Mouse (Mus musculus): Measurements from ENCODE around the gene Slc9a3r2. TPM values are rescaled to one million over a fixed set of nuclear protein-coding genes. Genes with fewer than 3 reads are reported as not detected.

Gene Slc9a3r2
- polyA plus RNA-seq, 1 experiment from 2014 or later: 36.7 TPM

DNA sequence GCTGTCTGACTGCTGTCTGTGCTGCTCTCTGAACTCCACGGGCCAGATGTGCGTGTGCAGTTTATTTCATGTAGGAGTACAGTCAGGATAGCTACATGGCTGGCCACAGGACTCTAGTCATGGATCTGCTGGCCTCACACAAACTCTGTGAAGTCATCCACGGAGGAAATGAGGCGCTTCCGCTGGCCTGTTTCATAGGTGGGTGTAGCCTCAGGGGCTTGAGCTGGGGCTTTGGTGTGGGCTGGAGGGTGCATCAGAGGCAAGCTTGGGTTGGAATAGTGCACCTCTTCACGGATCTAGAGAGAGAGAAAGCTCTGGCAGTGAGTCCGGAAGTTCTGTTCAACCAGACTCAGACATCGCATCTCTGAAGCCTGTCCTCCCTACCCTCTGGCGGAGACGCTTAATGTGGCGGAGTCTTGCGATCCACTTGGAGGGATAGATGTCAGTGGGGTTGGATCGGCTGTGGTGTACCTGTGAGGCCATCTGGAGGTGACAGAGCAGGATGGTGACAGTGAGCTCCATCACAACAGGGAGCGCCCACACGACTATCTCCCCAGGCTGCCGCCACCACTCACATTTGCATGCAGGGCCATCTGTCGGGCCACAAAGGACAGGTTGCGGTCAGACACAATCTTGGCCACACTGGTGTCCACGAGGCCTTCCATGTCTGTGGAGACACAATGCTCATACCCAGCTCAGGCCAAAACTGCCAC lies 53.5 kb downstream of the Slc9a3r2 start:
- H3K27me3 ChIP-seq (ENCODE audit: control insufficient read depth, insufficient read depth, low read length): no peaks in the 10 kb centered on the region
- H3K4me2 ChIP-seq (ENCODE audit: low read length): no peak overlapping the region
- ATAC-seq (ENCODE audit: low FRiP score, low TSS enrichment) (no peak), DNase-seq (no peak)
- H3K4me3 ChIP-seq (replicated peaks; ENCODE audit: low read depth, low read length): no peak overlapping the region
- no peak overlapping the region for H3K27ac ChIP-seq (replicated peaks; ENCODE audit: low read depth, low read length)
- H3K36me3 ChIP-seq (ENCODE audit: control insufficient read depth, insufficient read depth, low read length): peaks cover 99% of the 10 kb centered on the region
- no peaks in the 10 kb centered on the region for H3K9me3 ChIP-seq (ENCODE audit: control insufficient read depth, low read length)
- H3K4me1 ChIP-seq (ENCODE audit: control insufficient read depth, insufficient read depth, low read length): no peaks in the 10 kb centered on the region
- H3K9ac ChIP-seq (replicated peaks; ENCODE audit: low read length): no peak overlapping the region
- WGBS: 90% methylated on average over 19 of the region's 19 CpGs

DNA sequence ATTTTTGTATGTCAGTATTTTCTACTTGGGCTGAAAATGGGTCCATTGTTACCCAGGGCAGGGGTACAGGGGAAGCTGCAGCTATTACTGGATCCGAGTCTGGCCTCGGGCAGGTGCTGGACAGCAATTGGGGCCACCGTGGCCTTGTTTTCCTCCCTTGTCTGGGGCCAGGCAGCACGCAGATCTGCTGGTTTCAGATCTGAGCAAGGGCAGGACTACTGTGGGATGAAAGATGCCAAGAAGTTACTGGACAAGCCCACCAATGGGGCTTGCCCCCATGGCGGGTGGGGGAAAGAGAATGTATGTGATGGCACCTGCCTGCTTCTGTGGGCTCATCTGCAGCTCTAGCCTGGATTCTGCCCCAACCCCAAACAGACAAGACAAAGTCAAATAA lies 54.1 kb downstream of the Slc9a3r2 start:
- Histone ChIP-seq H3K4me2 (ENCODE audit: low read length) (no peak overlapping the region), H3K27ac (replicated peaks; ENCODE audit: low read depth, low read length) (no peak overlapping the region), H3K27me3 (ENCODE audit: control insufficient read depth, insufficient read depth, low read length) (no peaks in the 10 kb centered on the region), H3K9me3 (ENCODE audit: control insufficient read depth, low read length) (no peaks in the 10 kb centered on the region), H3K4me1 (ENCODE audit: control insufficient read depth, insufficient read depth, low read length) (no peaks in the 10 kb centered on the region), H3K36me3 (ENCODE audit: control insufficient read depth, insufficient read depth, low read length) (peaks cover 99% of the 10 kb centered on the region), H3K9ac (replicated peaks; ENCODE audit: low read length) (no peak overlapping the region), H3K4me3 (replicated peaks; ENCODE audit: low read depth, low read length) (no peak overlapping the region)
- 82% methylated on average over 5 of the region's 5 CpGs for WGBS
- ATAC-seq (ENCODE audit: low FRiP score, low TSS enrichment) (no peak), DNase-seq (no peak)

DNA sequence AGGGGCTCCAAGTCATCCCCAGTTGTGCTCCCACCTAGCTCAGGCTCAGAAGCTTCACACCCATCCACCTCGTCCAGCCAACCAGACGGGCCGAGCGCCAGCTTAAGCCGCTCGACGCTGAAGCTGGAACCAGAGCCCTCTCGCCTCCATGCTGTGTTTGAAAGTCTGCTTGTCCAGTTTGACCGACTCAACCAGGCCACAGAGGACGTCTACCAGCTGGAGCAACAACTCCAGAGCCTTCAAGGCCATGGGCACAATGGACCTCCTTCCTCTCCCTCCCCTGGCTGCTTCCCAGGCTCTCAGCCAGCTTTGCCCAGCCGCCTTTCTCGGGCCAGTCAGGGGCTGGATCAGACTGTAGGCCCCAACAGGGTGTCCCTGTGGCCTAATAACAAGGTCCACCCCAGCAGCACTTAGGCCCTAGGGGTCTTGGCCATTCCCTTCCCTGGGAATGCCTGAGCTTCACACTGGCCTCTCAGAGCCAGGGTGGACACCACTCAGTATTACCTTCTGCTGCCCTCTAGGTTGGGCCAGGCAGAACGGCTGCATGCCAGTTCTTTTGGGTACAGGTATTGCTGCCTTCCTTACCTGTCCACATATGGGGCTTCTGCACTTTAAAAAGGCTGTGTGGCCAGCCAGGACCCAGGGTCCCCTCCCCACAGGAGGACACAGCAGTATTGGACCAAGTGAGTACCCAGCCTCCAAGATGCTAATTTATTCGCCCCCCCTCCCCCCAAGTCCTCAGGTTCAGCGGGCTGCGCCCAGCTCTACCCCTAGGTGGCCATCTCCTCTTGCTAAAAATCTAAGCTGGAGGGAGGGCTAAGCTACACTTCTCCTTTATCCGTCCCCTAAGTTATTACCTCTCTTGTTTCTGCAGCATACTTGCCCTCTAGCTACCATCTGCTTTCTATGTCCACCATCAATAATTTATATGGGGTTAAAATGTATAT lies 54.7 kb downstream of the Slc9a3r2 start:
- ATAC-seq (ENCODE audit: low FRiP score, low TSS enrichment) (no peak), DNase-seq (peak; percentile 33)
- 77% methylated on average over 17 of the region's 17 CpGs for WGBS
- no peaks in the 10 kb centered on the region for H3K4me1 ChIP-seq (ENCODE audit: control insufficient read depth, insufficient read depth, low read length)
- no peak overlapping the region for H3K27ac ChIP-seq (replicated peaks; ENCODE audit: low read depth, low read length)
- no peaks in the 10 kb centered on the region for H3K9me3 ChIP-seq (ENCODE audit: control insufficient read depth, low read length)
- H3K36me3 ChIP-seq (ENCODE audit: control insufficient read depth, insufficient read depth, low read length): peaks cover 99% of the 10 kb centered on the region
- H3K9ac ChIP-seq (replicated peaks; ENCODE audit: low read length): no peak overlapping the region
- H3K4me3 ChIP-seq (replicated peaks; ENCODE audit: low read depth, low read length): no peak overlapping the region
- H3K4me2 ChIP-seq (ENCODE audit: low read length): no peak overlapping the region
- no peaks in the 10 kb centered on the region for H3K27me3 ChIP-seq (ENCODE audit: control insufficient read depth, insufficient read depth, low read length)

DNA sequence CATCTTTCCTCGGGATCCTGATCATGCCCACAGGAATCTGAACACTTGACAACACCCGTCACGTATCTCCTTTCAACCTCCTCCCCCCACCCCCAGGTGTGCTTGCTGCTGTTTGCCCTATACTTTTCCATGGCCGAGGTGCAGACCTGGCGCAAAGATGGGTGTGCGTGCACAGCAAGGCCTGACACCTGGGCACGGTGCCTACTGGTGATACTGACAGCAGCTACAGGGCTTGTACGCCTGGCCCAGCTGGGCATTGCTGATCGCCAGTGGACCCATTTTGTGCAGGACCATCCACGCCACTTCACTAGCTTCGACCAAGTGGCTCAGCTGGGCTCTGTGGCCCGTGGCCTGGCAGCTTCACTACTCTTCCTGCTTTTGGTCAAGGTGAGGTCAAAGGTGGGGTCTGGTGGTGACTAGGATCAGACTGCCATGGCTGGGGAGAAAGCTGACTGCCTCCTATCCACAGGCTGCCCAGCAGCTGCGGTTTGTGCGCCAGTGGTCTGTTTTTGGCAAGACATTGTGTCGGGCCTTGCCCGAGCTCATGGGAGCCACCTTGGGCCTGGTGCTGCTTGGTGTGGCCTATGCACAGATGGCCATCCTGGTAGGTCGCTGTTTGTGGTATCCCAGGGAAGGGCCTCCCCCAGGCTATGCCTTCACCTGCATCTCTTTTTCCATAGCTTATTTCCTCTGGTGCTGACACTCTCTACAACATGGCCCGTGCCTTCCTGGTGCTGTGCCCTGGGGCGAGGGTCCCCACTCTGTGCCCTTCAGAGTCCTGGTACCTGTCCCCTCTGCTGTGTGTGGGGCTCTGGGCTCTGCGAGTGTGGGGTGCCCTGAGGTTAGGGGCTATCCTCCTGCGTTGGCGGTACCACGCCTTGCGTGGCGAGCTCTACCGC lies 55.9 kb downstream of the Slc9a3r2 start:
- WGBS: 94% methylated on average over 26 of the region's 26 CpGs
- H3K4me3 ChIP-seq (replicated peaks; ENCODE audit: low read depth, low read length): no peak overlapping the region
- no peaks in the 10 kb centered on the region for H3K4me1 ChIP-seq (ENCODE audit: control insufficient read depth, insufficient read depth, low read length)
- H3K27ac ChIP-seq (replicated peaks; ENCODE audit: low read depth, low read length): no peak overlapping the region
- no peak for DNase-seq
- H3K27me3 ChIP-seq (ENCODE audit: control insufficient read depth, insufficient read depth, low read length): no peaks in the 10 kb centered on the region
- no peak for ATAC-seq (ENCODE audit: low FRiP score, low TSS enrichment)
- H3K4me2 ChIP-seq (ENCODE audit: low read length): no peak overlapping the region
- H3K9me3 ChIP-seq (ENCODE audit: control insufficient read depth, low read length): no peaks in the 10 kb centered on the region
- peaks cover 97% of the 10 kb centered on the region for H3K36me3 ChIP-seq (ENCODE audit: control insufficient read depth, insufficient read depth, low read length)
- H3K9ac ChIP-seq (replicated peaks; ENCODE audit: low read length): no peak overlapping the region

DNA sequence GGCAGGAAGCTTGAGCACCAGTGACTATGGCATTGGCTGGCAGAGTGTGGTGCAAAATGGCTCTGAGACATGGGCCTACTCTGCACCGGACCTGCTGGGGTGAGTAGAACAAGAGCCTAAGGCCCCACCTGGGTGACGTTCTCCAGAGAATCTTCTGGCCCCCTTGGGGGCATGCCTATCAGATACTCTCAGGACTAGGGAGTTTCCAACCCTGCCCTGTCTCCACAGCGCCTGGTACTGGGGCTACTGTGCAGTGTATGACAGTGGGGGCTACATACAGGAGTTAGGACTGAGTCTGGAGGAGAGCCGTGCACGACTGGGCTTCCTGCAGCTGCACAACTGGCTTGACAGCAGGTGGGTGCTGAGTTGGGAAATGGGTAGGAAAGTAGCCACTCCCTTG lies 56.9 kb downstream of the Slc9a3r2 start:
- no peak for DNase-seq
- ATAC-seq (ENCODE audit: low FRiP score, low TSS enrichment): no peak

DNA sequence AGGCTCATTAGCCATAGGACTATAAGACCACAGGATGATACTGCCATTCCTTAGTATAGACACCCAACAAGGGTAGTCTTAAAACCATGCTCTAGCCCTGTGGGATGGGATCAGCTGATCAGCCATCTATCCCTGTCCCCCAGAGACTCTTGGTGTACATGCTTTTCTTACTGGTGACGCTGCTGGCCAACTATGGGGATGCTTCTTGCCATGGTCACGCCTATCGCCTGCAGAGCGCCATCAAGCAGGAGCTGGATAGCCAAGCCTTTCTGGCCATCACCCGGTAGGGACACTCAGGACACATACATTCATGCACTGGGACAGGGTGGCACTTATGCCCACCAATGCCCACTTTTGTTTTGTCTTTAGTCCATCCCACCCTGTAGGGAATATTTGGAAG lies 58.4 kb downstream of the Slc9a3r2 start:
- Histone ChIP-seq H3K4me3 (replicated peaks; ENCODE audit: low read depth, low read length) (no peak overlapping the region), H3K4me1 (ENCODE audit: control insufficient read depth, insufficient read depth, low read length) (no peaks in the 10 kb centered on the region), H3K9ac (replicated peaks; ENCODE audit: low read length) (no peak overlapping the region), H3K27ac (replicated peaks; ENCODE audit: low read depth, low read length) (no peak overlapping the region), H3K27me3 (ENCODE audit: control insufficient read depth, insufficient read depth, low read length) (no peaks in the 10 kb centered on the region), H3K4me2 (ENCODE audit: low read length) (no peak overlapping the region), H3K9me3 (ENCODE audit: control insufficient read depth, low read length) (no peaks in the 10 kb centered on the region), H3K36me3 (ENCODE audit: control insufficient read depth, insufficient read depth, low read length) (peaks cover 92% of the 10 kb centered on the region)
- no peak for ATAC-seq (ENCODE audit: low FRiP score, low TSS enrichment)
- DNase-seq: no peak
- WGBS: 97% methylated on average over 5 of the region's 5 CpGs

More for the DNA sequence above, 56.9 kb downstream of the Slc9a3r2 start:
- no peak overlapping the region for H3K9ac ChIP-seq (replicated peaks; ENCODE audit: low read length)
- 90% methylated on average over 5 of the region's 5 CpGs for WGBS
- peaks cover 93% of the 10 kb centered on the region for H3K36me3 ChIP-seq (ENCODE audit: control insufficient read depth, insufficient read depth, low read length)
- no peaks in the 10 kb centered on the region for H3K9me3 ChIP-seq (ENCODE audit: control insufficient read depth, low read length)
- no peak overlapping the region for H3K4me3 ChIP-seq (replicated peaks; ENCODE audit: low read depth, low read length)
- no peak overlapping the region for H3K4me2 ChIP-seq (ENCODE audit: low read length)
- H3K27me3 ChIP-seq (ENCODE audit: control insufficient read depth, insufficient read depth, low read length): no peaks in the 10 kb centered on the region
- H3K4me1 ChIP-seq (ENCODE audit: control insufficient read depth, insufficient read depth, low read length): no peaks in the 10 kb centered on the region
- H3K27ac ChIP-seq (replicated peaks; ENCODE audit: low read depth, low read length): no peak overlapping the region

DNA sequence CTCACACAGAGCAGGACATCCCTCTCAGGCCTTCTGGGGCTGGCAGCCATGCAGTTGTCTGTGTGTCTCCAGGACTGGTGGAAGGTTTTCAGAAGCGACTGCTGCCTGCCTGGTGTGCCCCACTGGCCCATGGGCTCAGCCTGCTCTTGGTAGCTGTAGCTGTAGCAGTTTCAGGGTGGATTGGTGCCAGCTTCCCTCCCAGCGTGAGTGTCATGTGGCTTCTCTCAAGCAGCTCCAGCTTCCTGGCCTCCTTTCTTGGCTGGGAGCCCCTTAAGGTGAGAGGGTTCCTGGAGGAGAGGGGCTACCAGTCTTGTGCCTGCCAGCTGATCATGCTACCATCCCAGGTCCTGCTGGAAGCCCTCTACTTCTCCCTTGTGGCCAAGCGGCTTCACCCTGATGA lies 59.2 kb downstream of the Slc9a3r2 start:
- peaks cover 92% of the 10 kb centered on the region for H3K36me3 ChIP-seq (ENCODE audit: control insufficient read depth, insufficient read depth, low read length)
- no peak overlapping the region for H3K9ac ChIP-seq (replicated peaks; ENCODE audit: low read length)

More for the DNA sequence above, 59.2 kb downstream of the Slc9a3r2 start:
- ATAC-seq (ENCODE audit: low FRiP score, low TSS enrichment) (no peak), DNase-seq (no peak)
- Histone ChIP-seq H3K27me3 (ENCODE audit: control insufficient read depth, insufficient read depth, low read length) (no peaks in the 10 kb centered on the region), H3K9me3 (ENCODE audit: control insufficient read depth, low read length) (no peaks in the 10 kb centered on the region), H3K4me2 (ENCODE audit: low read length) (no peak overlapping the region), H3K27ac (replicated peaks; ENCODE audit: low read depth, low read length) (no peak overlapping the region), H3K4me3 (replicated peaks; ENCODE audit: low read depth, low read length) (no peak overlapping the region), H3K4me1 (ENCODE audit: control insufficient read depth, insufficient read depth, low read length) (no peaks in the 10 kb centered on the region)
- WGBS: 92% methylated on average over 3 of the region's 3 CpGs

Data from midbrain, embryonic 14.5 days (tissue).